Mouse (Mus musculus): ENCODE measurements around the gene Tomm20l.

DNA sequence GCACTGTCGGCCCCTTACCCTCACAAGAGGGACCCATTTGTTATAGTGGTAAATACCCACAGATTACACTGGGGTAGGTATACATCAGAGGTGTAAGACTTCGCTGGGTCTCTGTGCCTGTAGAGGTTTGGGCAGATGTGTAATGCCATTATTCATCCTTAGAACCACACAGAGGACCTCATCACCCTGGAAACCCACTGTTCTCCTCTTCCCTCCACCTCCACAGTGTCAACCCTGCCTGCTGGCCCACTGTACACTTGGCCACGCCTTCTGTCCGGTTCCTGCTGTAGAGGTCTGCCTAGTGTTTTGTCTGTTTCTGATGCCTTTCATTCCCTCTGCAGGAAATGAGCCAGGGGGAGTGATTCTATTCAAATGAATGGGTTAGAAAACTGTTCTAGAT lies 39.2 kb upstream of the Tomm20l start:
- no peak for TF ChIP-seq CTCF (IDR thresholded peaks at IDR 0.05; ENCODE audit: extremely low read depth, insufficient read length, insufficient replicate concordance, low read depth, low read length)
- no peak for TF ChIP-seq POLR2A (IDR thresholded peaks at IDR 0.05; ENCODE audit: low read depth, low read length)
